Mouse (Mus musculus) liver, embryonic 14.5 days (tissue): ENCODE results near the gene Arhgap11a.

Experiments used
- CTCF ChIP-seq: IDR thresholded peaks from 2 replicates; pipeline ENCODE4 v1.5.1; 2016; ENCODE audit warnings: antibody characterized with exemption, low read depth, control low read depth
- EP300 ChIP-seq: IDR thresholded peaks from 2 replicates; pipeline ENCODE4 v1.6.1; 2016; ENCODE audit warnings: antibody characterized with exemption, low read depth

DNA sequence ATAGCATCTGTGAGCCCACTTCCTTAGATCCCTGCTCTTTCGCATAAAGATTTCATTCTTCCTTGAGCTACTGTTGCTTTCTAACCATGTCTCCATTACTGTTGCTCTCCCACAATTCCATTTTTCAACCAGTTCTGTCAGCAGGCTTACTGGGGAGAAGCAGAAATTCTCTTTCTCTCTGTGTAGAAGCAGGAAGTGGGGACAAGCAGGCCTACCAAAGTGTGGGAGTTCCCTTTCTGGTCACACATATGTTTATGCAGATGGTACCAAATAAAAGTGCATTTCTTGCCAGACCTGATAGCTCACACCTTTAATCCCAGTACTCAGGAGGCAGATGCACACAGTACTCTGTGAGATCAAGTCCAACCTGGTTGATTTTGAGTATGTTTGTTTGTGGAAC is 21.7 kb upstream of the Arhgap11a start:
- TF ChIP-seq CTCF (no peak), EP300 (no peak)
